Mouse (Mus musculus) liver, embryonic 14.5 days (tissue): Measurements from ENCODE around the gene Mvb12a. TPM values are rescaled to one million over a fixed set of nuclear protein-coding genes. Genes with fewer than 3 reads are reported as not detected.

Experiments
- ATAC-seq: fragments of 200-750 bp; cut with Nextera tagmentation; 2 replicates; pipeline ENCODE4 v1.8.0; 2017; ENCODE audit warnings: moderate number of reproducible peaks, mild to moderate bottlenecking, moderate library complexity; ENCODE audit not compliant: insufficient read depth
- DNase-seq, 3 experiments: peaks; one replicate each; pipeline ENCODE4 v3.0.0-alpha.2; 2012 to 2013; ENCODE audit warnings: low read depth in 3 of 3, low spot score in 3 of 3
- H3K27ac ChIP-seq: fragments of 300-500 bp; sonication (generic); 2 replicates; pipeline ENCODE4 v1.5.1; 2014; ENCODE audit warnings: moderate library complexity, mild to moderate bottlenecking, control low read depth, inconsistent platforms
- H3K27me3 ChIP-seq: fragments of 300-500 bp; sonication (generic); 2 replicates; pipeline ENCODE4 v1.6.1; 2014; ENCODE audit warnings: mild to moderate bottlenecking, low read length, moderate library complexity; ENCODE audit not compliant: control insufficient read depth, insufficient read depth
- H3K36me3 ChIP-seq: fragments of 300-500 bp; sonication (generic); replicated peaks from 2 replicates; pipeline ENCODE4 v1.6.1; 2014; ENCODE audit warnings: low read depth; ENCODE audit not compliant: control insufficient read depth, insufficient read depth
- H3K4me1 ChIP-seq, 2 experiments: fragments of 200-500 bp in 1 of 2; fragments of 300-500 bp in 1 of 2; sonication (generic) in 1 of 2; replicated peaks; 2 replicates each; pipeline ENCODE4 v1.6.1; 2012 to 2014; ENCODE audit warnings: antibody characterized with exemption in 1 of 2, inconsistent platforms in 1 of 2, low read length in 1 of 2; ENCODE audit not compliant: control insufficient read depth in 2 of 2, insufficient read depth in 2 of 2
- H3K4me2 ChIP-seq: fragments of 300-500 bp; sonication (generic); 2 replicates; pipeline ENCODE4 v1.6.1; 2014; ENCODE audit warnings: low read depth, mild to moderate bottlenecking, control low read depth, moderate library complexity
- H3K4me3 ChIP-seq, 2 experiments: fragments of 200-500 bp in 1 of 2; fragments of 300-500 bp in 1 of 2; sonication (generic) in 1 of 2; 2 replicates each; pipeline ENCODE4 v1.5.1; 2012 to 2014; ENCODE audit warnings: low read depth in 2 of 2, low read length in 2 of 2, mild to moderate bottlenecking in 2 of 2, control low read depth in 1 of 2, inconsistent platforms in 1 of 2, moderate library complexity in 1 of 2; ENCODE audit not compliant: insufficient read depth in 1 of 2
- H3K9ac ChIP-seq: fragments of 300-500 bp; sonication (generic); replicated peaks from 2 replicates; pipeline ENCODE4 v1.6.1; 2014; ENCODE audit warnings: mild to moderate bottlenecking, control low read depth, moderate library complexity
- H3K9me3 ChIP-seq: fragments of 300-500 bp; sonication (generic); 2 replicates; pipeline ENCODE4 v1.6.1; 2016; ENCODE audit warnings: low read length, mixed read lengths; ENCODE audit not compliant: control insufficient read depth
- CTCF ChIP-seq: IDR thresholded peaks from 2 replicates; pipeline ENCODE4 v1.5.1; 2016; ENCODE audit warnings: antibody characterized with exemption, low read depth, control low read depth
- EP300 ChIP-seq: IDR thresholded peaks from 2 replicates; pipeline ENCODE4 v1.6.1; 2016; ENCODE audit warnings: antibody characterized with exemption, low read depth
- WGBS: fragments of 180-500 bp; shearing (Covaris S2); extraction: QIAGEN DNeasy Blood & Tissue Kit; methylation state at CpG from one replicate; pipeline ENCODE4 v1.1.7; 2014; ENCODE audit not compliant: insufficient replicate concordance; 5-methylcytosine and 5-hydroxymethylcytosine counted together
- polyA plus RNA-seq, 2 experiments: library from polyadenylated mRNA; depleted of rRNA in 1 of 2; stranded (reverse) in 1 of 2; unstranded in 1 of 2; fragments of >200 nt; fragmentation: Nextera tagmentation in 1 of 2; extraction: Ambion mirVana in 1 of 2; gene quantifications; 2 replicates each; pipeline versions ENCODE4 v1.2.1 to v1.2.3; 2012 to 2014

Gene Mvb12a
- polyA plus RNA-seq, 2 experiments: 25.6 to 31.1 TPM

- WGBS: 3% methylated on average over 51 of the region's 51 CpGs
- Histone ChIP-seq H3K4me1 (peaks cover 3 to 7% of the 10 kb centered on the region in 2 experiments), H3K27ac (no peak overlapping the region), H3K4me3 (peak overlapping the region; percentile 40 to 64), H3K9me3 (no peaks in the 10 kb centered on the region), H3K4me2 (peak overlapping the region; percentile 73), H3K9ac (no peak overlapping the region), H3K36me3 (no peaks in the 10 kb centered on the region), H3K27me3 (peaks cover 9% of the 10 kb centered on the region)
- TF ChIP-seq EP300 (no peak), CTCF (no peak)
- peak; percentile 43 to 54 (median 51) for DNase-seq
- peak; percentile 71 for ATAC-seq
Observed at GRCm38 (mm10) chr8:71569366-71570290, 26.9 kb downstream of the Mvb12a start.

DNA sequence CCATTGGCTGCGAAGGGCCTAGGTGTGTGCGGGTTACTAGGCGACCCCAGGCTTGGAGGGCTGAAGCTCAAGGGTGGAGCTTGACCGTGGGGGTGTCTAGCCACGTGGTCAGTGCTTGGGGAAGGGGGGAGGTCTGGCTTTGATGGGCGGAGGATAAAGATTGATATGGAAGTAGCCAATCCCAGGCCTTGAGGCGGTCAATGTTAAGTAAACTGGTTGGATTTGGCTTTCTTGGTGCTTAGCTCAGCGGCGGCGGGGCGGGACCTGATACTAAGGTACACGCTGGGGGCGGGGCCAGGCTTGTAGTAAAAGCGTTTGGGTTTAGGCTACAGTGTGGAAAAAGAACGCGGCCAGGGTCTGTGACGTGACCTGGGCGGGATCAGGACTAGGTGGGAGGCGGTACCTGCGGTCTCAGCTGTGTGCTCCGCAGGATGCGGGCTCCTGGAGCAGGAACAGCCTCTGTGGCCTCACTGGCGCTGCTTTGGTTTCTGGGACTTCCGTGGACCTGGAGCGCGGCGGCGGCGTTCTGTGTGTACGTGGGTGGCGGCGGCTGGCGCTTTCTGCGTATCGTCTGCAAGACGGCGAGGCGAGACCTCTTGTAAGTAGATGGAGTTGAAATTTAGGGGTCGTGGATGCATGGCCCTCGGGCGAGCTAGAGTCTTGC lies 27.7 kb downstream of the Mvb12a start:
- H3K27me3 ChIP-seq: peaks cover 9% of the 10 kb centered on the region
- peak overlapping the region; percentile 73 for H3K4me2 ChIP-seq
- peaks cover 3 to 7% of the 10 kb centered on the region in 2 experiments for H3K4me1 ChIP-seq
- H3K9me3 ChIP-seq: no peaks in the 10 kb centered on the region
- H3K36me3 ChIP-seq: no peaks in the 10 kb centered on the region
- H3K27ac ChIP-seq: no peak overlapping the region
- peak; percentile 60 to 70 (median 65) for DNase-seq
- H3K9ac ChIP-seq: no peak overlapping the region
- peak; percentile 76 for ATAC-seq
- TF ChIP-seq CTCF (no peak), EP300 (no peak)
- under 1% methylated on average over 41 of the region's 41 CpGs for WGBS
- H3K4me3 ChIP-seq: peak overlapping the region; percentile 40 to 64

DNA sequence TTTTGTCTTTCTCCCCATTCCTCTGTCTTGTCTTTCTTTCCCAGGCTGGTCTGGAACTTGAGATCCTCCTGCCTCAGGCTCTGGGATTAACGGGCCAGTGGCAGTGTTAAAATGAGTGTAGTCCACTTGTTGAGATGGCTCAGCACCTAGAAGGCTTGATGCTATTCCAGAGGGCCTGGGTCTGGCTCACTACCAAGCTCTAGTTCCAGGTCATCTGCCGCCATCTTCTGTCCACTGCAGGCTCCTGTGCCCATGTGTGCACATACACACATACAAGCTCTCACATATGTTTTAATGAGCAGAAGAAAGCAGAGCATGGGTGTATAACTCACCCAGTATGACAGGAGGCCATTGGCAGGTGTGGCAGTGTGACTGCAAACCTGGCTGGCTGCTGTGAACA lies 29.4 kb downstream of the Mvb12a start:
- Histone ChIP-seq H3K9me3 (no peaks in the 10 kb centered on the region), H3K4me2 (no peak overlapping the region), H3K27me3 (peaks cover 9% of the 10 kb centered on the region), H3K27ac (no peak overlapping the region), H3K4me3 (no peak overlapping the region), H3K9ac (no peak overlapping the region), H3K36me3 (no peaks in the 10 kb centered on the region), H3K4me1 (peaks cover 3 to 7% of the 10 kb centered on the region in 2 experiments)
- ATAC-seq (no peak), DNase-seq (no peak)
- no peak for TF ChIP-seq EP300
- no peak for TF ChIP-seq CTCF
- WGBS: 61% methylated on average over 2 of the region's 2 CpGs

- H3K4me3 ChIP-seq: no peak overlapping the region
- no peak overlapping the region for H3K27ac ChIP-seq
- H3K9me3 ChIP-seq: no peaks in the 10 kb centered on the region
- no peak for TF ChIP-seq EP300
- TF ChIP-seq CTCF: no peak
- no peak overlapping the region for H3K9ac ChIP-seq
- DNase-seq (no peak), ATAC-seq (no peak)
- H3K4me2 ChIP-seq: no peak overlapping the region
- WGBS: 77% methylated on average over 9 of the region's 9 CpGs
- no peaks in the 10 kb centered on the region for H3K36me3 ChIP-seq
- H3K4me1 ChIP-seq: peaks cover 3 to 7% of the 10 kb centered on the region in 2 experiments
- peaks cover 9% of the 10 kb centered on the region for H3K27me3 ChIP-seq
Observed at GRCm38 (mm10) chr8:71572847-71573633, 30.3 kb downstream of the Mvb12a start.
